Mouse (Mus musculus) common myeloid progenitor, adult 5-6 weeks (primary cell): ENCODE results near the gene Cyp27b1. TPM values are rescaled to one million over a fixed set of nuclear protein-coding genes. Genes with fewer than 3 reads are reported as not detected.
"Not testable (repeated sequence)": the region's sequence is repeated elsewhere in the genome, so short reads cannot be mapped to it uniquely, and the experiment has no call there.

Source experiments
- ATAC-seq: replicated peaks from 2 replicates; pipeline ENCODE4 v1.8.0; 2016; ENCODE audit warnings: low read depth, mild to moderate bottlenecking, moderate TSS enrichment, inconsistent platforms; ENCODE audit not compliant: poor library complexity, severe bottlenecking
- total RNA-seq: library from RNA; stranded (forward); fragments of 200-1000, 187-1606 nt; gene quantifications from 2 replicates; pipeline ENCODE4 v1.2.3, GENCODE M21; 2017

The Cyp27b1 gene
- total RNA-seq, 1 experiment from 2014 or later = 0.14 TPM

GRCm38 (mm10) chr10:127048608-127049394, 751 bp downstream of the Cyp27b1 start:
- ATAC-seq = peak; percentile 8; the same call in 1 of the 2 replicates

GRCm38 (mm10) chr10:127049395-127050118, 1.5 kb downstream of the Cyp27b1 start:
- peak; percentile 24 for ATAC-seq

- peak; percentile 59 for ATAC-seq
These were observed 2.0 kb downstream of the Cyp27b1 start for GRCm38 (mm10) chr10:127050119-127050474.

- no peak for ATAC-seq
These were observed 6.6 kb downstream of the Cyp27b1 start for GRCm38 (mm10) chr10:127054646-127055045.

GRCm38 (mm10) chr10:127055406-127055805, 7.4 kb downstream of the Cyp27b1 start:
- ATAC-seq = peak; percentile 17

- no peak for ATAC-seq
These were observed 8.4 kb downstream of the Cyp27b1 start for GRCm38 (mm10) chr10:127056490-127056889.

- ATAC-seq = peak; percentile 79
These were observed 10.1 kb downstream of the Cyp27b1 start for GRCm38 (mm10) chr10:127058161-127058560.

- no peak for ATAC-seq
These were observed 10.7 kb downstream of the Cyp27b1 start for GRCm38 (mm10) chr10:127058708-127059107.

- no peak for ATAC-seq
These were observed 11.3 kb downstream of the Cyp27b1 start for GRCm38 (mm10) chr10:127059174-127059967.

GRCm38 (mm10) chr10:127059968-127060916, 12.2 kb downstream of the Cyp27b1 start, which contains the start of gene March9:
Gene March9 (minus strand): TSS chr10:127060184.
- ATAC-seq = no peak

- no peak for ATAC-seq
These were observed 13.0 kb downstream of the Cyp27b1 start for GRCm38 (mm10) chr10:127061085-127061484.

GRCm38 (mm10) chr10:127061513-127061912, 13.5 kb downstream of the Cyp27b1 start:
- no peak for ATAC-seq

- ATAC-seq = not testable (repeated sequence)
These were observed 14.1 kb downstream of the Cyp27b1 start for GRCm38 (mm10) chr10:127062101-127062500.

- ATAC-seq = no peak
These were observed 14.5 kb downstream of the Cyp27b1 start for GRCm38 (mm10) chr10:127062503-127062902.

GRCm38 (mm10) chr10:127063239-127063872, 15.3 kb downstream of the Cyp27b1 start, which contains the start of gene Cdk4:
Gene Cdk4 (plus strand): TSS chr10:127063534.
- ATAC-seq = peak; percentile 81

GRCm38 (mm10) chr10:127063913-127064870, 16.1 kb downstream of the Cyp27b1 start:
- peak; percentile 1; the same call in 1 of the 2 replicates for ATAC-seq

- no peak for ATAC-seq
These were observed 17.9 kb downstream of the Cyp27b1 start for GRCm38 (mm10) chr10:127065981-127066380.
